In the genomic region with DNA sequence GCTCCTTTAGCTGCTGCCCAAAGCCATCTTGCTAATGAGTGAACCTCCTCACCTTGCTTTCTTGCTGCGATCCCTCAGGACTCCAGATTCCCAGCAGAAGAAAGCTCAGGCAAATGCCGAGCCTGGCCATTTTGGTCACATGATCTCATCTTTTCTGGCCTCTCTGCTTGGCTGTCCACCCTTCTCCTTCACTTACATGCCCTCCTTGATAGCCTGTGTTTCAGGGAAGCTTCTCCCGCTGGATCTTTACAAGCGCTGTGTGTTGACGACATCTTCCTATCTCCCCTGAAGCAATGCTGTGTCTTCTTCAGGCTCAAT, we compare ENCODE assay signal across 12 mouse cellular contexts. TPM values are rescaled to one million over a fixed set of nuclear protein-coding genes. Genes with fewer than 3 reads are reported as not detected.
DNase-seq lines count a peak whose midpoint lies in the region; ATAC-seq and TF ChIP-seq lines count a peak whose summit lies in the region.
"Had no signal": no experiment of that assay in that cellular context is flagged by ENCODE, and none has a peak within 500 bp of the region (broad histone marks: within the 10 kb centered on the region; RNA-seq: fewer than 3 reads in every experiment).

No protein-coding gene starts in this region.

- no peaks in the 10 kb centered on the region for H3K36me3 ChIP-seq in limb, embryonic 13.5 days
- H3K36me3 ChIP-seq in limb, embryonic 10.5 days, result no peaks in the 10 kb centered on the region
- no peaks in the 10 kb centered on the region for H3K36me3 ChIP-seq in forebrain, embryonic 16.5 days (ENCODE audit: control insufficient read depth, insufficient read depth)
- no peaks in the 10 kb centered on the region for H3K36me3 ChIP-seq in midbrain, embryonic 11.5 days (ENCODE audit: control insufficient read depth, insufficient read depth, low read length)
- H3K36me3 ChIP-seq in neural tube, embryonic 15.5 days, result no peaks in the 10 kb centered on the region
- no peaks in the 10 kb centered on the region for H3K36me3 ChIP-seq in lung, postnatal 0 days (ENCODE audit: insufficient read depth, low read length)
- H3K36me3 ChIP-seq: embryonic facial prominence, embryonic 13.5 days; limb, embryonic 15.5 days; lung, embryonic 15.5 days had no signal

- H3K27me3 ChIP-seq in limb, embryonic 13.5 days, result peaks cover 34% of the 10 kb centered on the region
- H3K27me3 ChIP-seq in limb, embryonic 10.5 days (ENCODE audit: low read depth, poor library complexity, severe bottlenecking), result peaks cover 41% of the 10 kb centered on the region
- no peaks in the 10 kb centered on the region for H3K27me3 ChIP-seq in forebrain, embryonic 16.5 days (replicated peaks; ENCODE audit: control insufficient read depth, insufficient read depth, low read length)
- H3K27me3 ChIP-seq in midbrain, embryonic 11.5 days (ENCODE audit: control insufficient read depth, insufficient read depth, low read length), result no peaks in the 10 kb centered on the region
- H3K27me3 ChIP-seq in neural tube, embryonic 15.5 days (replicated peaks), result no peaks in the 10 kb centered on the region
- 0 out of 2 replicates have a peak, but pooled peaks cover 5% of the 10 kb centered on the region for H3K27me3 ChIP-seq in lung, postnatal 0 days (replicated peaks; ENCODE audit: insufficient read depth, low read length)

- 0 out of 2 replicates have a peak overlapping the region, but pooled peaks have one; percentile 16 for H3K4me2 ChIP-seq in limb, embryonic 13.5 days (replicated peaks)
- peak overlapping the region; percentile 37 for H3K4me2 ChIP-seq in forebrain, embryonic 16.5 days (ENCODE audit: low read length)
- no peak overlapping the region; the same call in 1 of the 2 replicates for H3K4me2 ChIP-seq in midbrain, embryonic 11.5 days
- peak overlapping the region; percentile 28 for H3K4me2 ChIP-seq in neural tube, embryonic 15.5 days
- no peak overlapping the region for H3K4me2 ChIP-seq in lung, postnatal 0 days (replicated peaks; ENCODE audit: low read depth, low read length)
- H3K4me2 ChIP-seq: lung, embryonic 15.5 days had no signal

- TF ChIP-seq EP300 in lung, postnatal 0 days (IDR thresholded peaks at IDR 0.05), result no peak

- WGBS in limb, embryonic 13.5 days, result 61% methylated on average over 5 of the region's 5 CpGs
- 76% methylated on average over 5 of the region's 5 CpGs for WGBS in limb, embryonic 10.5 days
- WGBS in forebrain, embryonic 16.5 days, result 61% methylated on average over 5 of the region's 5 CpGs
- WGBS in midbrain, embryonic 11.5 days, result 66% methylated on average over 5 of the region's 5 CpGs
- WGBS in neural tube, embryonic 15.5 days, result 62% methylated on average over 5 of the region's 5 CpGs
- WGBS in lung, postnatal 0 days, result 55% methylated on average over 5 of the region's 5 CpGs

- no peak overlapping the region for H3K4me3 ChIP-seq in limb, embryonic 13.5 days
- no peak overlapping the region for H3K4me3 ChIP-seq in limb, embryonic 10.5 days
- H3K4me3 ChIP-seq in forebrain, embryonic 16.5 days (replicated peaks; ENCODE audit: low read length), result no peak overlapping the region
- no peak overlapping the region for H3K4me3 ChIP-seq in midbrain, embryonic 11.5 days (ENCODE audit: low read depth, low read length)
- no peak overlapping the region for H3K4me3 ChIP-seq in neural tube, embryonic 15.5 days (replicated peaks)
- no peak overlapping the region for H3K4me3 ChIP-seq in lung, postnatal 0 days (ENCODE audit: low read depth, low read length)
- H3K4me3 ChIP-seq: embryonic facial prominence, embryonic 13.5 days; limb, embryonic 15.5 days; lung, embryonic 15.5 days had no signal

- no peaks in the 10 kb centered on the region for H3K9me3 ChIP-seq in limb, embryonic 13.5 days
- no peaks in the 10 kb centered on the region for H3K9me3 ChIP-seq in limb, embryonic 10.5 days (replicated peaks)
- no peaks in the 10 kb centered on the region for H3K9me3 ChIP-seq in forebrain, embryonic 16.5 days (ENCODE audit: control insufficient read depth, low read length)
- H3K9me3 ChIP-seq in midbrain, embryonic 11.5 days (ENCODE audit: control insufficient read depth, low read length), result no peaks in the 10 kb centered on the region; the same call in 1 of the 2 replicates
- H3K9me3 ChIP-seq in neural tube, embryonic 15.5 days (replicated peaks), result no peaks in the 10 kb centered on the region
- H3K9me3 ChIP-seq in lung, postnatal 0 days (ENCODE audit: low read length), result no peaks in the 10 kb centered on the region
- H3K9me3 ChIP-seq: embryonic facial prominence, embryonic 13.5 days; limb, embryonic 15.5 days; lung, embryonic 15.5 days had no signal

- no peak for ATAC-seq in limb, embryonic 13.5 days (ENCODE audit: low FRiP score, low read depth)
- ATAC-seq in forebrain, embryonic 16.5 days, result no peak
- no peak for ATAC-seq in midbrain, embryonic 11.5 days (ENCODE audit: low FRiP score)
- ATAC-seq in neural tube, embryonic 15.5 days (ENCODE audit: low FRiP score), result 0 out of 2 replicates have a peak, but pooled peaks have one; percentile 8
- no peak for ATAC-seq in lung, postnatal 0 days

- no peak overlapping the region for H3K27ac ChIP-seq in limb, embryonic 13.5 days
- no peak overlapping the region for H3K27ac ChIP-seq in limb, embryonic 10.5 days
- peak overlapping the region; percentile 88 for H3K27ac ChIP-seq in forebrain, embryonic 16.5 days (ENCODE audit: low read length)
- H3K27ac ChIP-seq in midbrain, embryonic 11.5 days (ENCODE audit: low read depth, low read length), result peak overlapping the region; percentile 60
- peak overlapping the region; percentile 88 for H3K27ac ChIP-seq in neural tube, embryonic 15.5 days (replicated peaks)
- H3K27ac ChIP-seq in lung, postnatal 0 days (ENCODE audit: low read length), result no peak overlapping the region
- H3K27ac ChIP-seq: embryonic facial prominence, embryonic 13.5 days; limb, embryonic 15.5 days; lung, embryonic 15.5 days had no signal

- DNase-seq in limb, embryonic 10.5 days (ENCODE audit: low spot score), result no peak
- DNase-seq in midbrain, embryonic 11.5 days (ENCODE audit: low spot score, missing footprints), result no peak
- no peak for DNase-seq in adipocyte (ENCODE audit: low spot score)
- no peak for DNase-seq in cerebellum, adult 9-11 months
- DNase-seq in lung, postnatal 0 days (ENCODE audit: low spot score), result no peak
- DNase-seq: kidney, adult 2 months had no signal

- no peak for TF ChIP-seq CTCF in lung, postnatal 0 days (IDR thresholded peaks at IDR 0.05)

- no peak overlapping the region; the same call in 1 of the 2 replicates for H3K9ac ChIP-seq in limb, embryonic 13.5 days
- peak overlapping the region; percentile 37 for H3K9ac ChIP-seq in forebrain, embryonic 16.5 days (replicated peaks; ENCODE audit: low read depth, low read length)
- peak overlapping the region; percentile 39; the same call in 1 of the 2 replicates for H3K9ac ChIP-seq in midbrain, embryonic 11.5 days (ENCODE audit: low read length)
- no peak overlapping the region for H3K9ac ChIP-seq in neural tube, embryonic 15.5 days (replicated peaks)
- no peak overlapping the region for H3K9ac ChIP-seq in lung, postnatal 0 days (replicated peaks; ENCODE audit: low read depth)
- H3K9ac ChIP-seq: embryonic facial prominence, embryonic 13.5 days; limb, embryonic 15.5 days; lung, embryonic 15.5 days had no signal

- H3K4me1 ChIP-seq in limb, embryonic 13.5 days, result peaks cover 12% of the 10 kb centered on the region
- H3K4me1 ChIP-seq in limb, embryonic 10.5 days, result peaks cover 22% of the 10 kb centered on the region
- peaks cover 20% of the 10 kb centered on the region for H3K4me1 ChIP-seq in forebrain, embryonic 16.5 days (replicated peaks; ENCODE audit: control insufficient read depth, insufficient read depth, low read length)
- H3K4me1 ChIP-seq in midbrain, embryonic 11.5 days (ENCODE audit: control insufficient read depth, insufficient read depth, low read length), result peaks cover 13% of the 10 kb centered on the region
- H3K4me1 ChIP-seq in neural tube, embryonic 15.5 days, result peaks cover 25% of the 10 kb centered on the region
- no peaks in the 10 kb centered on the region for H3K4me1 ChIP-seq in lung, postnatal 0 days (ENCODE audit: insufficient read depth, low read depth, low read length)

RNA-seq across cellular contexts. Expression of a gene that starts 23.2 kb away (rescaled TPM):
- polyA plus RNA-seq in limb, embryonic 13.5 days (2015; fragmentation: Nextera tagmentation; extraction: Ambion mirVana), result 0.06 and 0.14 TPM in 2 replicates
- 0.04 and 0.06 TPM in 2 replicates for polyA plus RNA-seq in limb, embryonic 10.5 days (2016; fragmentation: Nextera tagmentation; extraction: Ambion mirVana)
- polyA plus RNA-seq in forebrain, embryonic 16.5 days (2015; fragmentation: Nextera tagmentation; extraction: Ambion mirVana), result 4.3 and 4.5 TPM in 2 replicates
- 4.9 and 5.3 TPM in 2 replicates for polyA plus RNA-seq in midbrain, embryonic 11.5 days (2014; fragmentation: Nextera tagmentation; extraction: Ambion mirVana)
- polyA plus RNA-seq in neural tube, embryonic 15.5 days (2015; fragmentation: Nextera tagmentation; extraction: Ambion mirVana), result 1.5 and 2.1 TPM in 2 replicates
- polyA plus RNA-seq in lung, postnatal 0 days (2015; fragmentation: Nextera tagmentation; extraction: Ambion mirVana), result 0.02 TPM in 1 of 2 replicates, not detected in the other
- polyA plus RNA-seq: kidney, adult 2 months had no signal

RNA-seq across cellular contexts. Expression of a gene that starts 44.9 kb away (rescaled TPM):
- 0.10 and 0.11 TPM in 2 replicates for polyA plus RNA-seq in limb, embryonic 13.5 days (2015; fragmentation: Nextera tagmentation; extraction: Ambion mirVana)
- 0.13 TPM in 2 replicates for polyA plus RNA-seq in limb, embryonic 10.5 days (2016; fragmentation: Nextera tagmentation; extraction: Ambion mirVana)
- 0.63 and 1.5 TPM in 2 replicates for polyA plus RNA-seq in forebrain, embryonic 16.5 days (2015; fragmentation: Nextera tagmentation; extraction: Ambion mirVana)
- 1.1 and 1.4 TPM in 2 replicates for polyA plus RNA-seq in midbrain, embryonic 11.5 days (2014; fragmentation: Nextera tagmentation; extraction: Ambion mirVana)
- polyA plus RNA-seq in neural tube, embryonic 15.5 days (2015; fragmentation: Nextera tagmentation; extraction: Ambion mirVana), result 10.5 and 11.8 TPM in 2 replicates
- polyA plus RNA-seq in lung, postnatal 0 days (2015; fragmentation: Nextera tagmentation; extraction: Ambion mirVana), result 10.4 and 11.6 TPM in 2 replicates

RNA-seq across cellular contexts. Expression of a gene that starts 53.1 kb away (rescaled TPM):
- polyA plus RNA-seq in limb, embryonic 13.5 days (2015; fragmentation: Nextera tagmentation; extraction: Ambion mirVana), result 14.3 and 15.7 TPM in 2 replicates
- 10.0 and 12.0 TPM in 2 replicates for polyA plus RNA-seq in limb, embryonic 10.5 days (2016; fragmentation: Nextera tagmentation; extraction: Ambion mirVana)
- polyA plus RNA-seq in forebrain, embryonic 16.5 days (2015; fragmentation: Nextera tagmentation; extraction: Ambion mirVana), result 14.3 and 14.4 TPM in 2 replicates
- 18.4 and 19.0 TPM in 2 replicates for polyA plus RNA-seq in midbrain, embryonic 11.5 days (2014; fragmentation: Nextera tagmentation; extraction: Ambion mirVana)
- polyA plus RNA-seq in neural tube, embryonic 15.5 days (2015; fragmentation: Nextera tagmentation; extraction: Ambion mirVana), result 9.1 and 11.9 TPM in 2 replicates
- polyA plus RNA-seq in lung, postnatal 0 days (2015; fragmentation: Nextera tagmentation; extraction: Ambion mirVana), result 26.5 and 34.9 TPM in 2 replicates

Comparison
In these comparisons a context has a peak if more than half of its experiments do, and no peak if none do; other contexts are left out.
1. H3K27ac ChIP-seq: peak in forebrain, embryonic 16.5 days (single experiment), midbrain, embryonic 11.5 days (single experiment) and neural tube, embryonic 15.5 days (single experiment); none in limb, embryonic 13.5 days (single experiment), limb, embryonic 10.5 days (single experiment) and lung, postnatal 0 days (single experiment).
2. H3K4me2 ChIP-seq: peak in limb, embryonic 13.5 days (single experiment), forebrain, embryonic 16.5 days (single experiment) and neural tube, embryonic 15.5 days (single experiment); none in midbrain, embryonic 11.5 days (single experiment) and lung, postnatal 0 days (single experiment).
3. H3K9ac ChIP-seq: peak in forebrain, embryonic 16.5 days (single experiment) and midbrain, embryonic 11.5 days (single experiment); none in limb, embryonic 13.5 days (single experiment), neural tube, embryonic 15.5 days (single experiment) and lung, postnatal 0 days (single experiment).